Mouse (Mus musculus) bone marrow macrophage, adult 2 months (primary cell): ENCODE results near the gene Twsg1.

Experiments used
- CTCF ChIP-seq: IDR thresholded peaks from 2 replicates; pipeline ENCODE4 v1.5.1; 2012; ENCODE audit warnings: low read depth, mild to moderate bottlenecking, low read length, moderate library complexity
- POLR2A ChIP-seq: IDR thresholded peaks from 2 replicates; pipeline ENCODE4 v1.6.1; 2012; ENCODE audit warnings: mild to moderate bottlenecking, low read depth, low read length, borderline replicate concordance

DNA sequence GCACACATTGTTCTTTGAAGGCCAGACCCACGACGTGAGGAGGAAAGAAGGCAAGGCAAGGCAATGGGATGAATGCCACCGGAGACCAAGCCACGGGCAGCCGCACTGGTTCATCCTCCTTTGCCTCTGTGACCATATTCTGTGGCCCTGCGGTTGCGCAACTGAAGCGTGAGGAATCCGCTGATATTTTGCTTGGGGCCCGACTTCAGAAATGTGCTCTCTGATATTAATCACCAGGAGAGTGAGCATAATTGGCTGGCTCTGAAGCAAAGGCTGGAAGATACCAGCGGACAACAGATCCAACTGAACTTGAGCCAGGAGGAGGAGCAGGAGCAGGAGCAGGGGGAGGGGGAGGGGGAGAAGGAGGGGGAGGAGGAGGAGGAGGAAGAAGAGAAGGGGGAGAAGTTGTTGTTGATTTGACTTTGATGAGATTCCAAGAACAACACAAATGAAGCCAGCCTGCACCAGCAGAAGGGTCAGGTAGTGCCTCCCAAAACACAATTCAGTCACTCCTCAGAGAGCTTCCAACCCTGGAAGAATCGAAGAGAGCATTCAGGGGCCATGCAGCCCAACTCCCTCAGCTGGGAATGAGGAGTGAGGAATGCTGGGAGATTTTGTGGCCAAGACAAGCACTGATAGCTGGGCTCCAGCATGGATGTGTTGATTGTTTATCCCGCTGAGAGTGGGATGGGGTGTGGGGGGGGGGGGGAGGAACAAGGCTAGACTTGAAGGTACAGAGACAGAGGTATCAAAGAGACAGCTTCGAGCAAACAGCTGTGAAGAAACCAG is 6.2 kb upstream of the Twsg1 start:
- no peak for TF ChIP-seq POLR2A
- no peak for TF ChIP-seq CTCF
